Mouse (Mus musculus) intestine, embryonic 16.5 days (tissue): ENCODE measurements around the gene Hif3a. TPM values are rescaled to one million over a fixed set of nuclear protein-coding genes. Genes with fewer than 3 reads are reported as not detected.

Experiments used
- ATAC-seq: fragments of 200-750 bp; cut with Nextera tagmentation; 2 replicates; pipeline ENCODE4 v1.8.0; 2017; ENCODE audit warnings: moderate TSS enrichment, moderate library complexity
- H3K27ac ChIP-seq: fragments of 300-500 bp; sonication (generic); 2 replicates; pipeline ENCODE4 v1.5.1; 2014; ENCODE audit warnings: mild to moderate bottlenecking, low read length
- H3K27me3 ChIP-seq: fragments of 300-500 bp; sonication (generic); replicated peaks from 2 replicates; pipeline ENCODE4 v1.6.1; 2014; ENCODE audit warnings: low read length, control low read depth, mixed read lengths; ENCODE audit not compliant: control insufficient read depth, insufficient read depth
- H3K36me3 ChIP-seq: fragments of 300-500 bp; sonication (generic); 2 replicates; pipeline ENCODE4 v1.6.1; 2014; ENCODE audit warnings: low read length, control low read depth; ENCODE audit not compliant: control insufficient read depth, insufficient read depth
- H3K4me1 ChIP-seq: fragments of 300-500 bp; sonication (generic); 2 replicates; pipeline ENCODE4 v1.6.1; 2014; ENCODE audit warnings: low read length, control low read depth, mixed read lengths; ENCODE audit not compliant: control insufficient read depth, insufficient read depth
- H3K4me2 ChIP-seq: fragments of 300-500 bp; sonication (generic); 2 replicates; pipeline ENCODE4 v1.6.1; 2014; ENCODE audit warnings: low read depth, low read length, control low read depth
- H3K4me3 ChIP-seq: fragments of 300-500 bp; sonication (generic); 2 replicates; pipeline ENCODE4 v1.5.1; 2014; ENCODE audit warnings: mild to moderate bottlenecking, low read length
- H3K9ac ChIP-seq: fragments of 300-500 bp; sonication (generic); 2 replicates; pipeline ENCODE4 v1.6.1; 2014; ENCODE audit warnings: low read depth, low read length
- H3K9me3 ChIP-seq: fragments of 300-500 bp; sonication (generic); 2 replicates; pipeline ENCODE4 v1.6.1; 2016; ENCODE audit warnings: low read length, control low read depth; ENCODE audit not compliant: control insufficient read depth
- WGBS: fragments of 180-500 bp; shearing (Covaris S2); extraction: QIAGEN DNeasy Blood & Tissue Kit; methylation state at CpG from one replicate; pipeline ENCODE4 v1.1.7; 2014; 5-methylcytosine and 5-hydroxymethylcytosine counted together
- polyA plus RNA-seq: library from polyadenylated mRNA; unstranded; fragments of >200 nt; fragmentation: Nextera tagmentation; extraction: Ambion mirVana; gene quantifications from 2 replicates; pipeline ENCODE4 v1.2.1, GENCODE M21; 2015

Hif3a gene
- polyA plus RNA-seq, 1 experiment from 2014 or later, result 72.7 TPM

GRCm38 (mm10) chr7:17026710-17027587 is 35.3 kb downstream of the Hif3a start:
- H3K27me3 ChIP-seq, result no peaks in the 10 kb centered on the region
- H3K9ac ChIP-seq, result peak overlapping the region; percentile 92
- H3K27ac ChIP-seq, result peak overlapping the region; percentile 95
- ATAC-seq, result peak; percentile 59
- peak overlapping the region; percentile 77 for H3K4me2 ChIP-seq
- 6% methylated on average over 24 of the region's 24 CpGs for WGBS
- H3K4me3 ChIP-seq, result peak overlapping the region; percentile 90
- H3K4me1 ChIP-seq, result peaks cover 41% of the 10 kb centered on the region
- H3K36me3 ChIP-seq, result peaks cover 9% of the 10 kb centered on the region
- H3K9me3 ChIP-seq, result no peaks in the 10 kb centered on the region

- H3K4me2 ChIP-seq, result peak overlapping the region; percentile 77
- no peaks in the 10 kb centered on the region for H3K27me3 ChIP-seq
- peak overlapping the region; percentile 90 for H3K4me3 ChIP-seq
- 72% methylated on average over 9 of the region's 9 CpGs for WGBS
- H3K36me3 ChIP-seq, result peaks cover 7% of the 10 kb centered on the region
- H3K4me1 ChIP-seq, result peaks cover 41% of the 10 kb centered on the region
- H3K27ac ChIP-seq, result peak overlapping the region; percentile 95
- no peaks in the 10 kb centered on the region for H3K9me3 ChIP-seq
- peak overlapping the region; percentile 92 for H3K9ac ChIP-seq
- ATAC-seq, result no peak
Measured at GRCm38 (mm10) chr7:17025896-17026622, 36.2 kb downstream of the Hif3a start.

GRCm38 (mm10) chr7:17025505-17025894 is 36.7 kb downstream of the Hif3a start:
- Histone ChIP-seq H3K4me2 (peak overlapping the region; percentile 34), H3K4me3 (peak overlapping the region; percentile 16), H3K36me3 (peaks cover 13% of the 10 kb centered on the region), H3K9ac (peak overlapping the region; percentile 92; the same call in 1 of the 2 replicates), H3K27ac (peak overlapping the region; percentile 83), H3K27me3 (no peaks in the 10 kb centered on the region), H3K4me1 (peaks cover 41% of the 10 kb centered on the region), H3K9me3 (no peaks in the 10 kb centered on the region)
- ATAC-seq, result peak; percentile 2; the same call in 1 of the 2 replicates
- 48% methylated on average over 4 of the region's 4 CpGs for WGBS

- WGBS, result 68% methylated on average over 10 of the region's 10 CpGs
- H3K9ac ChIP-seq, result peak overlapping the region; percentile 92
- no peaks in the 10 kb centered on the region for H3K9me3 ChIP-seq
- H3K27me3 ChIP-seq, result no peaks in the 10 kb centered on the region
- peak overlapping the region; percentile 16 for H3K4me3 ChIP-seq
- peaks cover 16% of the 10 kb centered on the region for H3K36me3 ChIP-seq
- no peak for ATAC-seq
- H3K4me2 ChIP-seq, result peak overlapping the region; percentile 34
- H3K27ac ChIP-seq, result peak overlapping the region; percentile 83
- H3K4me1 ChIP-seq, result peaks cover 43% of the 10 kb centered on the region
Measured at GRCm38 (mm10) chr7:17024814-17025504, 37.3 kb downstream of the Hif3a start.

GRCm38 (mm10) chr7:17024141-17024540 is 38.1 kb downstream of the Hif3a start:
- Histone ChIP-seq H3K4me1 (peaks cover 44% of the 10 kb centered on the region), H3K4me3 (no peak overlapping the region), H3K27ac (peak overlapping the region; percentile 83), H3K27me3 (no peaks in the 10 kb centered on the region), H3K9ac (peak overlapping the region; percentile 92), H3K36me3 (peaks cover 22% of the 10 kb centered on the region), H3K4me2 (no peak overlapping the region), H3K9me3 (no peaks in the 10 kb centered on the region)
- 82% methylated on average over 6 of the region's 6 CpGs for WGBS
- no peak for ATAC-seq

- H3K36me3 ChIP-seq, result peaks cover 24% of the 10 kb centered on the region
- H3K4me3 ChIP-seq, result no peak overlapping the region
- H3K27ac ChIP-seq, result peak overlapping the region; percentile 83
- peak overlapping the region; percentile 92 for H3K9ac ChIP-seq
- H3K9me3 ChIP-seq, result no peaks in the 10 kb centered on the region
- H3K4me2 ChIP-seq, result no peak overlapping the region
- no peaks in the 10 kb centered on the region for H3K27me3 ChIP-seq
- peaks cover 44% of the 10 kb centered on the region for H3K4me1 ChIP-seq
- WGBS, result 66% methylated on average over 4 of the region's 4 CpGs
- ATAC-seq, result no peak
Measured at GRCm38 (mm10) chr7:17023701-17024100, 38.5 kb downstream of the Hif3a start.

GRCm38 (mm10) chr7:17022176-17022575 is 40.1 kb downstream of the Hif3a start:
- Histone ChIP-seq H3K4me3 (no peak overlapping the region), H3K9ac (no peak overlapping the region), H3K27me3 (no peaks in the 10 kb centered on the region), H3K27ac (no peak overlapping the region), H3K4me2 (no peak overlapping the region), H3K36me3 (peaks cover 24% of the 10 kb centered on the region), H3K9me3 (no peaks in the 10 kb centered on the region), H3K4me1 (peaks cover 52% of the 10 kb centered on the region)
- no peak for ATAC-seq
- WGBS, result 96% methylated on average over 15 of the region's 15 CpGs

GRCm38 (mm10) chr7:17019426-17020166 is 42.6 kb downstream of the Hif3a start:
- Histone ChIP-seq H3K4me2 (no peak overlapping the region), H3K36me3 (peaks cover 30% of the 10 kb centered on the region), H3K4me3 (no peak overlapping the region), H3K9ac (no peak overlapping the region), H3K9me3 (no peaks in the 10 kb centered on the region), H3K27ac (no peak overlapping the region), H3K4me1 (peaks cover 41% of the 10 kb centered on the region), H3K27me3 (no peaks in the 10 kb centered on the region)
- 87% methylated on average over 7 of the region's 7 CpGs for WGBS
- no peak for ATAC-seq
